Mouse (Mus musculus) MEL (cell line): ENCODE data around the gene Col9a2.

Experiments
- MAZ ChIP-seq: IDR thresholded peaks from 2 replicates; pipeline ENCODE4 v1.6.1; 2012; ENCODE audit warnings: low read depth, mild to moderate bottlenecking, inconsistent platforms, low read length, improper control_type of control experiment
- POLR2A ChIP-seq, 2 experiments: IDR thresholded peaks; 2 replicates each; pipeline ENCODE4 v1.6.1; 2011 to 2012; ENCODE audit warnings: low read length in 2 of 2, mild to moderate bottlenecking in 2 of 2, control low read depth in 1 of 2, improper control_type of control experiment in 1 of 2, low read depth in 1 of 2, moderate library complexity in 1 of 2; ENCODE audit not compliant: control insufficient read depth in 1 of 2, insufficient read depth in 1 of 2, poor library complexity in 1 of 2
- POLR2AphosphoS2 ChIP-seq: IDR thresholded peaks from 2 replicates; pipeline ENCODE4 v1.6.1; 2011; ENCODE audit warnings: low read length, improper control_type of control experiment

GRCm38 (mm10) chr4:121007006-121007405, 32.2 kb upstream of the Col9a2 start:
- TF ChIP-seq POLR2AphosphoS2 (no peak), POLR2A (IDR thresholded peaks at IDR 0.05; ENCODE audit: control insufficient read depth in 1 of 2, insufficient read depth in 1 of 2, low read depth in 1 of 2, low read length in 2 of 2, poor library complexity in 1 of 2) (no peak), MAZ (no peak)
